Mouse (Mus musculus): ENCODE data around the gene Bbs7.
A peak's percentile ranks its signal among the peaks of the same experiment; 100 is the strongest.
"Not testable (repeated sequence)": the region's sequence is repeated elsewhere in the genome, so short reads cannot be mapped to it uniquely, and the experiment has no call there.

Gene Bbs7

GRCm38 (mm10) chr3:36613202-36613907, at the start of gene Bbs7:
Gene Bbs7 (minus strand): TSS chr3:36613477.
- peak; percentile 94 for DNase-seq

GRCm38 (mm10) chr3:36645245-36645559, 31.9 kb upstream of the Bbs7 start:
- not testable (repeated sequence) for DNase-seq

- DNase-seq, result no peak
These were observed 31.4 kb upstream of the Bbs7 start for GRCm38 (mm10) chr3:36644554-36645244.

GRCm38 (mm10) chr3:36643354-36643753, 30.1 kb upstream of the Bbs7 start:
- no peak for DNase-seq

GRCm38 (mm10) chr3:36642736-36643135, 29.5 kb upstream of the Bbs7 start:
- no peak for DNase-seq

GRCm38 (mm10) chr3:36640787-36641186, 27.5 kb upstream of the Bbs7 start:
- DNase-seq, result peak; percentile 6

- no peak for DNase-seq
These were observed 22.2 kb upstream of the Bbs7 start for GRCm38 (mm10) chr3:36635449-36635848.

- DNase-seq, result no peak
These were observed 13.5 kb upstream of the Bbs7 start for GRCm38 (mm10) chr3:36626803-36627202.

- no peak for DNase-seq
These were observed 4.9 kb upstream of the Bbs7 start for GRCm38 (mm10) chr3:36618181-36618580.

- no peak for DNase-seq
These were observed 605 bp upstream of the Bbs7 start for GRCm38 (mm10) chr3:36613908-36614255.

GRCm38 (mm10) chr3:36612687-36613086, 590 bp downstream of the Bbs7 start:
- DNase-seq, result no peak

GRCm38 (mm10) chr3:36605894-36606783, 7.1 kb downstream of the Bbs7 start:
- DNase-seq, result no peak

GRCm38 (mm10) chr3:36599773-36600172, 13.5 kb downstream of the Bbs7 start:
- not testable (repeated sequence) for DNase-seq

GRCm38 (mm10) chr3:36598811-36599210, 14.5 kb downstream of the Bbs7 start:
- no peak for DNase-seq

- peak; percentile 98 for DNase-seq
These were observed 41.4 kb downstream of the Bbs7 start, which contains the start of gene Ccna2 for GRCm38 (mm10) chr3:36571827-36572378. Gene Ccna2 (minus strand): TSS chr3:36572150.

GRCm38 (mm10) chr3:36571361-36571826, 41.9 kb downstream of the Bbs7 start:
- no peak for DNase-seq

GRCm38 (mm10) chr3:36569836-36570235, 43.4 kb downstream of the Bbs7 start:
- DNase-seq, result no peak

- no peak for DNase-seq
These were observed 49.6 kb downstream of the Bbs7 start for GRCm38 (mm10) chr3:36563666-36564065.

- no peak for DNase-seq
These were observed 53.7 kb downstream of the Bbs7 start for GRCm38 (mm10) chr3:36559606-36560005.

GRCm38 (mm10) chr3:36557601-36558000, 55.7 kb downstream of the Bbs7 start:
- DNase-seq, result no peak

- DNase-seq, result peak; percentile 96
These were observed 60.8 kb downstream of the Bbs7 start, which contains the start of gene Exosc9 for GRCm38 (mm10) chr3:36552406-36553047. Gene Exosc9 (plus strand): TSS chr3:36552606.

- DNase-seq, result peak; percentile 20
These were observed 61.4 kb downstream of the Bbs7 start for GRCm38 (mm10) chr3:36551851-36552384.
